Mouse (Mus musculus) embryo, embryonic 10.5 days (tissue): ENCODE measurements at regions not wholly inside any gene's neighbourhood (a gene's known extent, or its start where the extent isn't known, plus 50 kb on each side); places are given as distances from the start of the nearest gene placed in this dataset.

Source experiments
- DNase-seq: peaks from one replicate; pipeline ENCODE4 v3.0.0-alpha.2; 2015; ENCODE audit warnings: low spot score

DNA sequence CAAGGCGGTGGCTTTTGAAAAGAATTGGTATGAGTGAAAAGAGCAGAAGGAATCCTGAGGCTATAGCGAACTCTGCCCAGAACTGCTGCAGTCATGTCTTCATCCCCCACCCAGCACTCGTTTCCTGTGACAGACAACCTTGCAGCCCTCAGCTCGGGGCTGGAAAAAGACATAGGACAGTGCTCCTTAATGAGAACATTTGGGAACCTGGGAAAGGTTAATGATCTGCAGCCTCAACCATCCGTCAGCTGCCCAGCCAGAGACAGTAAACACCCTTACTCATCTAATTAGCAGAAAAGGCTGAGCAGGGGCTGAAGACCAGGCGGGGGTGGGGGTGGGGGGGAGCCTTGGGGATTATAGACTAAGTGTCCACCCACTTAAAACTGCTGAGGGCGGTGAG, 76.3 kb upstream of the Arhgap36 start:
- no peak for DNase-seq

GRCm38 (mm10) chrX:49377067-49377466, 86.7 kb upstream of the Arhgap36 start:
- DNase-seq: peak; percentile 61

DNA sequence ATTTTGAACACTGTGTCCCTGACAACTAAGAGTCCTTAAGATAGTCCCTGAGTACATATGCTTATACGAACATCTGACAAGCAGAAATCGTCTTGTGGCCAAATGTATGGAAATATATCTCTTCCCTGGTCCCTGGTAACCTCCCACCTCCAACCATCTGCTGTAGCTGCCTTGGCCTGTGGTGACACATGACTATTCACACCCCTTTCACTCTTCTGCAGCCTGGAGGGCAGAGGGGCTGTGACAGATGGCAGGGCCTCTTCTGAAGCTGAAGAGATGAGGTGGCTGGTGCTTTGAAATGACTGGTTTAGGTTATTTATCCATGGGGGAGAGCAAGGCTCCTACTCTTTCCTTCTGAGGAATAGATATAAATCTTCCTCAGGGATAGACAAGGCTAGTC, 82.3 kb upstream of the Enox2 start:
- no peak for DNase-seq

- DNase-seq: no peak
These were observed 81.3 kb upstream of the Enox2 start for GRCm38 (mm10) chrX:49369404-49369803.

DNA sequence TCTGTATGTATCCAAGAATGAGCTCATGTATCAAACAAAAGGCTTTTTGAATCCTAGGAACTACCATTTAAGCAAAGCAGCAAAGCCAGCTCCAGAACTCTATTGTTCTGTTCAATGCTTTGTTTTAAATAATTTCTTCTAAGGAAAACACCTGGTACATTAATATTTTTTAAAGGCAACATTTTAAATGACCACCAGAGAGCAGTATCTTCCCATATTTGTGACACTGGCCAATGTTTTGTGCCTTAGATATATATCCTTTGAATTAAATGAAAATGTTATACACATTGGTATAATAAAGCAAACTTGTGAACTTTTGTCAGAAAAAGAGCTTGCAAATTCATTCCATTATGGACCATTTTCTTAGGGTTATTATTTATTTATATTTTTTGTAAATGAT, 58.4 kb upstream of the Enox2 start:
- peak; percentile 23 for DNase-seq
